Mouse (Mus musculus) hindbrain, embryonic 13.5 days (tissue): ENCODE measurements around the gene Epha6. TPM values are rescaled to one million over a fixed set of nuclear protein-coding genes. Genes with fewer than 3 reads are reported as not detected.

ENCODE experiments used
- ATAC-seq: fragments of 200-750 bp; cut with Nextera tagmentation; 2 replicates; pipeline ENCODE4 v1.8.0; 2017; ENCODE audit warnings: moderate TSS enrichment; ENCODE audit not compliant: low FRiP score
- H3K27ac ChIP-seq: fragments of 300-500 bp; sonication (generic); 2 replicates; pipeline ENCODE4 v1.5.1; 2015; ENCODE audit warnings: inconsistent platforms, mild to moderate bottlenecking, moderate library complexity
- H3K27me3 ChIP-seq: fragments of 300-500 bp; sonication (generic); 2 replicates; pipeline ENCODE4 v1.6.1; 2015; ENCODE audit warnings: mild to moderate bottlenecking, inconsistent platforms
- H3K36me3 ChIP-seq: fragments of 300-500 bp; sonication (generic); 2 replicates; pipeline ENCODE4 v1.6.1; 2015; ENCODE audit warnings: mild to moderate bottlenecking, inconsistent platforms
- H3K4me1 ChIP-seq: fragments of 300-500 bp; sonication (generic); replicated peaks from 2 replicates; pipeline ENCODE4 v1.6.1; 2015; ENCODE audit warnings: inconsistent platforms
- H3K4me2 ChIP-seq: fragments of 300-500 bp; sonication (generic); 2 replicates; pipeline ENCODE4 v1.6.1; 2015; ENCODE audit warnings: inconsistent platforms, mild to moderate bottlenecking, moderate library complexity
- H3K4me3 ChIP-seq: fragments of 300-500 bp; sonication (generic); 2 replicates; pipeline ENCODE4 v1.5.1; 2015; ENCODE audit warnings: mild to moderate bottlenecking, inconsistent platforms
- H3K9ac ChIP-seq: fragments of 300-500 bp; sonication (generic); 2 replicates; pipeline ENCODE4 v1.6.1; 2015; ENCODE audit warnings: mild to moderate bottlenecking, inconsistent platforms
- H3K9me3 ChIP-seq: fragments of 300-500 bp; sonication (generic); 2 replicates; pipeline ENCODE4 v1.6.1; 2016; ENCODE audit warnings: inconsistent platforms
- WGBS: fragments of 180-500 bp; shearing (Covaris S2); methylation state at CpG from one replicate; pipeline ENCODE4 v1.1.7; 2015; 5-methylcytosine and 5-hydroxymethylcytosine counted together
- polyA plus RNA-seq: library from polyadenylated mRNA; unstranded; fragments of >200 nt; fragmentation: Nextera tagmentation; extraction: Ambion mirVana; gene quantifications from 2 replicates; pipeline ENCODE4 v1.2.1, GENCODE M21; 2015

The Epha6 gene
- polyA plus RNA-seq, 1 experiment from 2014 or later: 7.2 TPM

GRCm38 (mm10) chr16:60257044-60257443 is 348.3 kb downstream of the Epha6 start:
- 79% methylated on average over 4 of the region's 4 CpGs for WGBS
- H3K4me2 ChIP-seq: no peak overlapping the region
- H3K9ac ChIP-seq: no peak overlapping the region
- no peaks in the 10 kb centered on the region for H3K4me1 ChIP-seq
- H3K4me3 ChIP-seq: no peak overlapping the region
- no peaks in the 10 kb centered on the region for H3K36me3 ChIP-seq
- H3K27me3 ChIP-seq: no peaks in the 10 kb centered on the region
- H3K27ac ChIP-seq: no peak overlapping the region
- ATAC-seq: no peak
- no peaks in the 10 kb centered on the region for H3K9me3 ChIP-seq

GRCm38 (mm10) chr16:60239356-60240190 is 365.8 kb downstream of the Epha6 start:
- 64% methylated on average over 2 of the region's 2 CpGs for WGBS
- no peak overlapping the region for H3K4me3 ChIP-seq
- ATAC-seq: peak; percentile 80
- peaks cover 8% of the 10 kb centered on the region for H3K4me1 ChIP-seq
- no peaks in the 10 kb centered on the region for H3K9me3 ChIP-seq
- H3K27me3 ChIP-seq: no peaks in the 10 kb centered on the region
- peak overlapping the region; percentile 55; the same call in 1 of the 2 replicates for H3K27ac ChIP-seq
- no peaks in the 10 kb centered on the region for H3K36me3 ChIP-seq
- H3K9ac ChIP-seq: no peak overlapping the region
- H3K4me2 ChIP-seq: no peak overlapping the region

- Histone ChIP-seq H3K9ac (no peak overlapping the region), H3K4me1 (no peaks in the 10 kb centered on the region), H3K27ac (no peak overlapping the region), H3K4me3 (no peak overlapping the region), H3K4me2 (no peak overlapping the region), H3K27me3 (no peaks in the 10 kb centered on the region), H3K9me3 (no peaks in the 10 kb centered on the region), H3K36me3 (no peaks in the 10 kb centered on the region)
- no peak for ATAC-seq
- 95% methylated on average over 5 of the region's 5 CpGs for WGBS
These were observed 371.2 kb downstream of the Epha6 start for GRCm38 (mm10) chr16:60233985-60234766.

GRCm38 (mm10) chr16:60232982-60233381 is 372.3 kb downstream of the Epha6 start:
- Histone ChIP-seq H3K4me2 (no peak overlapping the region), H3K27ac (no peak overlapping the region), H3K9me3 (no peaks in the 10 kb centered on the region), H3K36me3 (no peaks in the 10 kb centered on the region), H3K4me1 (no peaks in the 10 kb centered on the region), H3K9ac (no peak overlapping the region), H3K27me3 (no peaks in the 10 kb centered on the region), H3K4me3 (no peak overlapping the region)
- ATAC-seq: no peak
- WGBS: 91% methylated on average over 2 of the region's 2 CpGs

GRCm38 (mm10) chr16:60209151-60209550 is 396.2 kb downstream of the Epha6 start:
- Histone ChIP-seq H3K36me3 (no peaks in the 10 kb centered on the region), H3K27ac (no peak overlapping the region), H3K9ac (no peak overlapping the region), H3K4me2 (no peak overlapping the region), H3K4me3 (no peak overlapping the region), H3K9me3 (no peaks in the 10 kb centered on the region), H3K4me1 (no peaks in the 10 kb centered on the region), H3K27me3 (no peaks in the 10 kb centered on the region)
- no peak for ATAC-seq

- WGBS: 22% methylated on average over 3 of the region's 3 CpGs
- Histone ChIP-seq H3K27me3 (no peaks in the 10 kb centered on the region), H3K4me2 (no peak overlapping the region), H3K36me3 (no peaks in the 10 kb centered on the region), H3K9me3 (no peaks in the 10 kb centered on the region), H3K4me3 (no peak overlapping the region), H3K9ac (no peak overlapping the region), H3K27ac (no peak overlapping the region), H3K4me1 (no peaks in the 10 kb centered on the region)
- no peak for ATAC-seq
These were observed 429.8 kb downstream of the Epha6 start for GRCm38 (mm10) chr16:60175580-60175979.

- Histone ChIP-seq H3K4me3 (no peak overlapping the region), H3K4me1 (no peaks in the 10 kb centered on the region), H3K36me3 (no peaks in the 10 kb centered on the region), H3K27me3 (no peaks in the 10 kb centered on the region), H3K4me2 (no peak overlapping the region), H3K27ac (no peak overlapping the region), H3K9ac (no peak overlapping the region), H3K9me3 (no peaks in the 10 kb centered on the region)
- 78% methylated on average over 2 of the region's 2 CpGs for WGBS
- no peak for ATAC-seq
These were observed 452.9 kb downstream of the Epha6 start for GRCm38 (mm10) chr16:60152439-60152838.

GRCm38 (mm10) chr16:60144370-60144769 is 461.0 kb downstream of the Epha6 start:
- WGBS: 79% methylated on average over 3 of the region's 3 CpGs
- no peaks in the 10 kb centered on the region for H3K4me1 ChIP-seq
- H3K27me3 ChIP-seq: no peaks in the 10 kb centered on the region
- H3K9me3 ChIP-seq: no peaks in the 10 kb centered on the region
- no peak overlapping the region for H3K9ac ChIP-seq
- H3K36me3 ChIP-seq: no peaks in the 10 kb centered on the region
- no peak overlapping the region for H3K4me2 ChIP-seq
- no peak for ATAC-seq
- H3K27ac ChIP-seq: no peak overlapping the region
- H3K4me3 ChIP-seq: no peak overlapping the region

GRCm38 (mm10) chr16:60121435-60121834 is 483.9 kb downstream of the Epha6 start:
- no peaks in the 10 kb centered on the region for H3K9me3 ChIP-seq
- no peak overlapping the region for H3K4me2 ChIP-seq
- 69% methylated on average over 3 of the region's 3 CpGs for WGBS
- H3K36me3 ChIP-seq: no peaks in the 10 kb centered on the region
- H3K4me1 ChIP-seq: no peaks in the 10 kb centered on the region
- no peaks in the 10 kb centered on the region for H3K27me3 ChIP-seq
- no peak for ATAC-seq
- H3K9ac ChIP-seq: no peak overlapping the region
- no peak overlapping the region for H3K27ac ChIP-seq
- no peak overlapping the region for H3K4me3 ChIP-seq

GRCm38 (mm10) chr16:60102210-60102609 is 503.1 kb downstream of the Epha6 start:
- H3K4me1 ChIP-seq: no peaks in the 10 kb centered on the region
- H3K27me3 ChIP-seq: no peaks in the 10 kb centered on the region
- 80% methylated on average over 3 of the region's 3 CpGs for WGBS
- no peak for ATAC-seq
- H3K4me2 ChIP-seq: no peak overlapping the region
- no peak overlapping the region for H3K4me3 ChIP-seq
- H3K9ac ChIP-seq: no peak overlapping the region
- H3K36me3 ChIP-seq: no peaks in the 10 kb centered on the region
- H3K27ac ChIP-seq: no peak overlapping the region
- H3K9me3 ChIP-seq: no peaks in the 10 kb centered on the region

GRCm38 (mm10) chr16:60095333-60095732 is 510.0 kb downstream of the Epha6 start:
- Histone ChIP-seq H3K27me3 (no peaks in the 10 kb centered on the region), H3K4me2 (no peak overlapping the region), H3K9me3 (no peaks in the 10 kb centered on the region), H3K27ac (no peak overlapping the region), H3K4me1 (no peaks in the 10 kb centered on the region), H3K4me3 (no peak overlapping the region), H3K36me3 (no peaks in the 10 kb centered on the region), H3K9ac (no peak overlapping the region)
- ATAC-seq: no peak
- WGBS: 71% methylated on average over 1 of the region's 1 CpGs

- Histone ChIP-seq H3K4me1 (no peaks in the 10 kb centered on the region), H3K4me3 (no peak overlapping the region), H3K9me3 (no peaks in the 10 kb centered on the region), H3K27ac (no peak overlapping the region), H3K9ac (no peak overlapping the region), H3K27me3 (no peaks in the 10 kb centered on the region), H3K4me2 (no peak overlapping the region), H3K36me3 (no peaks in the 10 kb centered on the region)
- no peak for ATAC-seq
- WGBS: 93% methylated on average over 3 of the region's 3 CpGs
These were observed 518.4 kb downstream of the Epha6 start for GRCm38 (mm10) chr16:60086976-60087375.
